Mouse (Mus musculus): Measurements from ENCODE around the gene Pmepa1. TPM values are rescaled to one million over a fixed set of nuclear protein-coding genes. Genes with fewer than 3 reads are reported as not detected.

Gene Pmepa1
- total RNA-seq, 2 experiments from 2014 or later = 38.2 to 50.7 TPM

GRCm38 (mm10) chr2:173238522-173238921, 37.8 kb downstream of the Pmepa1 start:
- DNase-seq (ENCODE audit: low spot score in 2 of 2) = no peak
- intact Hi-C loops (cut with DNase I) = no loop called here

GRCm38 (mm10) chr2:173235435-173236332, 40.6 kb downstream of the Pmepa1 start:
- DNase-seq (ENCODE audit: low spot score in 2 of 2) = no peak
- intact Hi-C loops (cut with DNase I) = no loop called here

- intact Hi-C loops (cut with DNase I) = no loop called here
- DNase-seq (ENCODE audit: low spot score in 2 of 2) = no peak
Observed at GRCm38 (mm10) chr2:173232766-173233099, 43.6 kb downstream of the Pmepa1 start.

- intact Hi-C loops (cut with DNase I) = no loop called here
- DNase-seq (ENCODE audit: low spot score in 2 of 2) = peak; percentile 51 to 69
Observed at GRCm38 (mm10) chr2:173232065-173232765, 44.1 kb downstream of the Pmepa1 start.

GRCm38 (mm10) chr2:173229578-173230224, 46.6 kb downstream of the Pmepa1 start:
- peak; percentile 86 to 89 for DNase-seq (ENCODE audit: low spot score in 2 of 2)
- intact Hi-C loops (cut with DNase I) = loop anchor here (2.0 kb wide), 3 partner anchors 43 to 317 kb away; no protein-coding TSS in a partner anchor

- intact Hi-C loops (cut with DNase I) = loop anchor here (2.0 kb wide), 2 partner anchors 224 to 318 kb away; no protein-coding TSS in a partner anchor
- no peak for DNase-seq (ENCODE audit: low spot score in 2 of 2)
Observed at GRCm38 (mm10) chr2:173228567-173228966, 47.8 kb downstream of the Pmepa1 start.

- intact Hi-C loops (cut with DNase I) = no loop called here
- no peak for DNase-seq (ENCODE audit: low spot score in 2 of 2)
Observed at GRCm38 (mm10) chr2:173226792-173227191, 49.5 kb downstream of the Pmepa1 start.

- intact Hi-C loops (cut with DNase I) = no loop called here
- no peak for DNase-seq (ENCODE audit: low spot score in 2 of 2)
Observed at GRCm38 (mm10) chr2:173225906-173226305, 50.4 kb downstream of the Pmepa1 start.

- no peak for DNase-seq (ENCODE audit: low spot score in 2 of 2)
- intact Hi-C loops (cut with DNase I) = no loop called here
Observed at GRCm38 (mm10) chr2:173224832-173225231, 51.5 kb downstream of the Pmepa1 start.

- no peak for DNase-seq (ENCODE audit: low spot score in 2 of 2)
- intact Hi-C loops (cut with DNase I) = no loop called here
Observed at GRCm38 (mm10) chr2:173224097-173224496, 52.2 kb downstream of the Pmepa1 start.

GRCm38 (mm10) chr2:173223496-173223895, 52.8 kb downstream of the Pmepa1 start:
- DNase-seq (ENCODE audit: low spot score in 2 of 2) = no peak
- intact Hi-C loops (cut with DNase I) = no loop called here

- DNase-seq (ENCODE audit: low spot score in 2 of 2) = peak in 1 of 2 experiments; percentile 2
- intact Hi-C loops (cut with DNase I) = no loop called here
Observed at GRCm38 (mm10) chr2:173220754-173221153, 55.6 kb downstream of the Pmepa1 start.

GRCm38 (mm10) chr2:173219256-173219954, 56.9 kb downstream of the Pmepa1 start:
- peak; percentile 1 to 4 for DNase-seq (ENCODE audit: low spot score in 2 of 2)

GRCm38 (mm10) chr2:173218416-173219141, 57.8 kb downstream of the Pmepa1 start, which contains the start of gene Zbp1:
Zbp1 (minus strand) TSS chr2:173218923.
- DNase-seq (ENCODE audit: low spot score in 2 of 2) = no peak

More at GRCm38 (mm10) chr2:173219256-173219954, 56.9 kb downstream of the Pmepa1 start:
- intact Hi-C loops (cut with DNase I) = no loop called here

GRCm38 (mm10) chr2:173217763-173218258, 58.5 kb downstream of the Pmepa1 start:
- DNase-seq (ENCODE audit: low spot score in 2 of 2) = no peak
- intact Hi-C loops (cut with DNase I) = no loop called here

More at GRCm38 (mm10) chr2:173218416-173219141, 57.8 kb downstream of the Pmepa1 start, which contains the start of gene Zbp1:
- intact Hi-C loops (cut with DNase I) = no loop called here

- DNase-seq (ENCODE audit: low spot score in 2 of 2) = no peak
- intact Hi-C loops (cut with DNase I) = no loop called here
Observed at GRCm38 (mm10) chr2:173217246-173217645, 59.1 kb downstream of the Pmepa1 start.

GRCm38 (mm10) chr2:173216840-173217239, 59.5 kb downstream of the Pmepa1 start:
- no peak for DNase-seq (ENCODE audit: low spot score in 2 of 2)
- intact Hi-C loops (cut with DNase I) = no loop called here

- intact Hi-C loops (cut with DNase I) = no loop called here
- no peak for DNase-seq (ENCODE audit: low spot score in 2 of 2)
Observed at GRCm38 (mm10) chr2:173212227-173212626, 64.1 kb downstream of the Pmepa1 start.
